Mouse (Mus musculus): ENCODE results near the gene Tmem178b.

- no peak for TF ChIP-seq TAL1 (conservative IDR thresholded peaks at IDR 0.05; ENCODE audit: low read depth, low read length)
- no peak for TF ChIP-seq CTCF (IDR thresholded peaks at IDR 0.05; ENCODE audit: low read depth, low read length)
- no peak for TF ChIP-seq GATA1 (IDR thresholded peaks at IDR 0.05; ENCODE audit: borderline replicate concordance, low read length)
- no peak for TF ChIP-seq POLR2AphosphoS5 (IDR thresholded peaks at IDR 0.05; ENCODE audit: insufficient replicate concordance, low read depth, low read length)
- no peak for TF ChIP-seq GATA2 (IDR thresholded peaks at IDR 0.05; ENCODE audit: borderline replicate concordance, low read depth, low read length)
These were observed 190.4 kb downstream of the Tmem178b start for GRCm38 (mm10) chr6:40063438-40063837.
